Mouse (Mus musculus) liver, embryonic 16.5 days (tissue): Measurements from ENCODE around the gene Tprgl. TPM values are rescaled to one million over a fixed set of nuclear protein-coding genes. Genes with fewer than 3 reads are reported as not detected.

ENCODE experiments used
- ATAC-seq: fragments of 200-750 bp; cut with Nextera tagmentation; 2 replicates; pipeline ENCODE4 v1.8.0; 2017; ENCODE audit warnings: low read depth, mild to moderate bottlenecking, moderate number of reproducible peaks, moderate library complexity
- H3K27ac ChIP-seq: fragments of 300-500 bp; sonication (generic); 2 replicates; pipeline ENCODE4 v1.5.1; 2014; ENCODE audit warnings: mild to moderate bottlenecking, low read length
- H3K27me3 ChIP-seq: fragments of 300-500 bp; sonication (generic); 2 replicates; pipeline ENCODE4 v1.6.1; 2014; ENCODE audit warnings: low read depth, low read length, mixed read lengths; ENCODE audit not compliant: control insufficient read depth, insufficient read depth
- H3K36me3 ChIP-seq: fragments of 300-500 bp; sonication (generic); 2 replicates; pipeline ENCODE4 v1.6.1; 2014; ENCODE audit warnings: mild to moderate bottlenecking; ENCODE audit not compliant: control insufficient read depth, insufficient read depth
- H3K4me1 ChIP-seq: fragments of 300-500 bp; sonication (generic); 2 replicates; pipeline ENCODE4 v1.6.1; 2014; ENCODE audit warnings: low read depth, low read length, mixed read lengths; ENCODE audit not compliant: control insufficient read depth
- H3K4me2 ChIP-seq: fragments of 300-500 bp; sonication (generic); 2 replicates; pipeline ENCODE4 v1.6.1; 2014; ENCODE audit warnings: low read depth, low read length, mixed read lengths
- H3K4me3 ChIP-seq: fragments of 300-500 bp; sonication (generic); 2 replicates; pipeline ENCODE4 v1.5.1; 2014; ENCODE audit warnings: low read depth, mild to moderate bottlenecking, low read length
- H3K9ac ChIP-seq: fragments of 300-500 bp; sonication (generic); 2 replicates; pipeline ENCODE4 v1.6.1; 2014; ENCODE audit warnings: low read depth, low read length
- H3K9me3 ChIP-seq: fragments of 300-500 bp; sonication (generic); replicated peaks from 2 replicates; pipeline ENCODE4 v1.6.1; 2016; ENCODE audit warnings: low read length; ENCODE audit not compliant: control insufficient read depth
- WGBS: fragments of 180-500 bp; shearing (Covaris S2); extraction: QIAGEN DNeasy Blood & Tissue Kit; methylation state at CpG from one replicate; pipeline ENCODE4 v1.1.7; 2014; ENCODE audit not compliant: insufficient replicate concordance; 5-methylcytosine and 5-hydroxymethylcytosine counted together
- polyA plus RNA-seq: library from polyadenylated mRNA; unstranded; fragments of >200 nt; fragmentation: Nextera tagmentation; extraction: Ambion mirVana; gene quantifications from 2 replicates; pipeline ENCODE4 v1.2.1, GENCODE M21; 2015

Tprgl gene
- polyA plus RNA-seq, 1 experiment from 2014 or later, result 128 TPM

- Histone ChIP-seq H3K27ac (peak overlapping the region; percentile 40), H3K36me3 (no peaks in the 10 kb centered on the region), H3K4me2 (no peak overlapping the region), H3K4me1 (peaks cover 67% of the 10 kb centered on the region), H3K9ac (0 out of 2 replicates have a peak overlapping the region, but pooled peaks have one; percentile 1), H3K4me3 (no peak overlapping the region), H3K27me3 (no peaks in the 10 kb centered on the region), H3K9me3 (no peaks in the 10 kb centered on the region)
- 29% methylated on average over 9 of the region's 9 CpGs for WGBS
- peak; percentile 63 for ATAC-seq
These were observed 41.7 kb downstream of the Tprgl start for GRCm38 (mm10) chr4:154118782-154119181.

- H3K9me3 ChIP-seq, result no peaks in the 10 kb centered on the region
- no peak overlapping the region for H3K9ac ChIP-seq
- H3K4me2 ChIP-seq, result no peak overlapping the region
- H3K27me3 ChIP-seq, result no peaks in the 10 kb centered on the region
- no peak overlapping the region for H3K4me3 ChIP-seq
- WGBS, result 49% methylated on average over 7 of the region's 7 CpGs
- no peak for ATAC-seq
- peaks cover 48% of the 10 kb centered on the region for H3K4me1 ChIP-seq
- no peaks in the 10 kb centered on the region for H3K36me3 ChIP-seq
- no peak overlapping the region for H3K27ac ChIP-seq
These were observed 44.0 kb downstream of the Tprgl start for GRCm38 (mm10) chr4:154116421-154116820.

GRCm38 (mm10) chr4:154109850-154110243 lies 50.6 kb downstream of the Tprgl start:
- H3K27me3 ChIP-seq, result no peaks in the 10 kb centered on the region; the same call in 1 of the 2 replicates
- WGBS, result 66% methylated on average over 11 of the region's 11 CpGs
- H3K4me2 ChIP-seq, result no peak overlapping the region
- no peak overlapping the region for H3K9ac ChIP-seq
- peaks cover 6% of the 10 kb centered on the region for H3K4me1 ChIP-seq
- no peak overlapping the region for H3K4me3 ChIP-seq
- ATAC-seq, result no peak
- H3K9me3 ChIP-seq, result no peaks in the 10 kb centered on the region
- no peaks in the 10 kb centered on the region for H3K36me3 ChIP-seq
- H3K27ac ChIP-seq, result no peak overlapping the region

GRCm38 (mm10) chr4:154109216-154109849 lies 51.1 kb downstream of the Tprgl start:
- Histone ChIP-seq H3K27ac (no peak overlapping the region), H3K4me2 (no peak overlapping the region)
- no peak for ATAC-seq

More at GRCm38 (mm10) chr4:154109216-154109849, 51.1 kb downstream of the Tprgl start:
- H3K36me3 ChIP-seq, result no peaks in the 10 kb centered on the region
- H3K9ac ChIP-seq, result no peak overlapping the region
- H3K4me1 ChIP-seq, result peaks cover 6% of the 10 kb centered on the region
- no peak overlapping the region for H3K4me3 ChIP-seq
- H3K27me3 ChIP-seq, result no peaks in the 10 kb centered on the region; the same call in 1 of the 2 replicates
- no peaks in the 10 kb centered on the region for H3K9me3 ChIP-seq
- WGBS, result 52% methylated on average over 18 of the region's 18 CpGs

Other genes with a start within 250 kb of the Tprgl start
- gene A430005L14Rik, start 203.4 kb downstream of the Tprgl start, polyA plus RNA-seq, result 45.4 and 52.0 TPM in 2 replicates
- 6.7 and 6.9 TPM in 2 replicates for gene Dffb, start 185.5 kb downstream of the Tprgl start, polyA plus RNA-seq
- gene Cep104, start 185.5 kb downstream of the Tprgl start, polyA plus RNA-seq, result 5.3 and 5.6 TPM in 2 replicates
- 11.8 and 12.2 TPM in 2 replicates for gene Lrrc47, start 148.9 kb downstream of the Tprgl start, polyA plus RNA-seq
- gene Smim1, start 134.4 kb downstream of the Tprgl start, polyA plus RNA-seq, result 271 and 290 TPM in 2 replicates
- gene Ccdc27, start 118.0 kb downstream of the Tprgl start, polyA plus RNA-seq, result 0.04 TPM in 1 of 2 replicates, not detected in the other
- gene Trp73, start 20.5 kb downstream of the Tprgl start, polyA plus RNA-seq, result 0.05 TPM in 1 of 2 replicates, not detected in the other
- 22.5 and 24.7 TPM in 2 replicates for gene Wrap73, start 18.3 kb downstream of the Tprgl start, polyA plus RNA-seq
- gene Megf6, start 10.1 kb upstream of the Tprgl start, polyA plus RNA-seq, result 1.7 and 1.9 TPM in 2 replicates
- 5.0 and 5.4 TPM in 2 replicates for gene Arhgef16, start 141.0 kb upstream of the Tprgl start, polyA plus RNA-seq
- not detected in 2 replicates for gene B230104I21Rik, start 175.5 kb upstream of the Tprgl start, polyA plus RNA-seq